In the genomic region with DNA sequence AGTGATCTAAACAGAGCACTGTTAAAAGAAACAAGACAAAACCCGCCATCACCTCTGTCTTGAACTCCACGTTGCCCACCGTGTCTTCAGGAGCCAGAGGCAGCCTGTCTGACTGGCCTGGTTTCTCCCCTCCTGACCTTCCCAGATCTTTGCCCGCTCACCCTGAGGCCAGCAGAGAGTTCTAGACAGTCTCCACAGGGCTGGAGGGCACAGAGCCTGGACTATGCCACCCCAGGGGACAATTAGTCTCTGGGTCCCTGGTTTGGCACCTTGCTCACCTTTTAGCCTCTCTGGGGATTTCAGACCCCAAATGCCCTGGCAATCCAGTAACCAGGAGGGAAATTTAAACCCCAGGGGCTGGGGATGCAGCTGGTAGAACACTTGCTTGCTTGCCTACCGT, we compare ENCODE assay signal across 39 mouse cellular contexts. TPM values are rescaled to one million over a fixed set of nuclear protein-coding genes. Genes with fewer than 3 reads are reported as not detected.
A peak's percentile ranks its signal among the peaks of the same experiment; 100 is the strongest.
DNase-seq lines count a peak whose midpoint lies in the region; ATAC-seq and TF ChIP-seq lines count a peak whose summit lies in the region.
"Had no signal": no experiment of that assay in that cellular context is flagged by ENCODE, and none has a peak within 500 bp of the region (broad histone marks: within the 10 kb centered on the region; RNA-seq: fewer than 3 reads in every experiment).

No protein-coding gene starts in this region.

- ATAC-seq in heart, embryonic 11.5 days (replicated peaks; ENCODE audit: insufficient number of reproducible peaks, low FRiP score, low TSS enrichment) = no peak
- no peak for ATAC-seq in liver, embryonic 12.5 days
- ATAC-seq in midbrain, postnatal 0 days (ENCODE audit: low FRiP score) = no peak
- ATAC-seq: activated CD4-positive, CD25-positive, alpha-beta regulatory T cell, adult 4 months; forebrain, embryonic 15.5 days had no signal

- H3K9me3 ChIP-seq in heart, embryonic 11.5 days (replicated peaks; ENCODE audit: control insufficient read depth, low read length) = no peaks in the 10 kb centered on the region
- H3K9me3 ChIP-seq in liver, embryonic 12.5 days (replicated peaks) = no peaks in the 10 kb centered on the region
- no peaks in the 10 kb centered on the region for H3K9me3 ChIP-seq in midbrain, postnatal 0 days (ENCODE audit: low read length)
- H3K9me3 ChIP-seq: embryonic facial prominence, embryonic 13.5 days; forebrain, embryonic 10.5 days; forebrain, embryonic 15.5 days; hindbrain, embryonic 13.5 days; limb, embryonic 13.5 days; neural tube, embryonic 12.5 days had no signal

- no peaks in the 10 kb centered on the region for H3K36me3 ChIP-seq in heart, embryonic 11.5 days (ENCODE audit: control insufficient read depth, insufficient read depth, low read length)
- no peaks in the 10 kb centered on the region for H3K36me3 ChIP-seq in liver, embryonic 12.5 days
- H3K36me3 ChIP-seq in small intestine, adult 2 months (ENCODE audit: control insufficient read depth, insufficient read depth, low read length) = peaks cover 36% of the 10 kb centered on the region
- no peaks in the 10 kb centered on the region for H3K36me3 ChIP-seq in midbrain, postnatal 0 days (ENCODE audit: insufficient read depth, low read length)
- H3K36me3 ChIP-seq: embryonic facial prominence, embryonic 13.5 days; forebrain, embryonic 10.5 days; forebrain, embryonic 15.5 days; heart, embryonic 12.5 days; hindbrain, embryonic 13.5 days; limb, embryonic 13.5 days; neural tube, embryonic 12.5 days had no signal

- peaks cover 11% of the 10 kb centered on the region for H3K27me3 ChIP-seq in heart, embryonic 11.5 days (ENCODE audit: control insufficient read depth, insufficient read depth, low read length)
- H3K27me3 ChIP-seq in liver, embryonic 12.5 days (replicated peaks) = peaks cover 14% of the 10 kb centered on the region
- H3K27me3 ChIP-seq in small intestine, adult 2 months (ENCODE audit: control insufficient read depth, insufficient read depth, low read length) = no peaks in the 10 kb centered on the region
- no peaks in the 10 kb centered on the region for H3K27me3 ChIP-seq in midbrain, postnatal 0 days (ENCODE audit: insufficient read depth, low read length)
- H3K27me3 ChIP-seq: forebrain, embryonic 15.5 days; neural tube, embryonic 12.5 days had no signal

- no peak overlapping the region for H3K9ac ChIP-seq in heart, embryonic 11.5 days (ENCODE audit: low read depth, low read length)
- H3K9ac ChIP-seq in liver, embryonic 12.5 days = no peak overlapping the region
- no peak overlapping the region for H3K9ac ChIP-seq in midbrain, postnatal 0 days (replicated peaks; ENCODE audit: low read length, poor library complexity, severe bottlenecking)
- H3K9ac ChIP-seq: embryonic facial prominence, embryonic 13.5 days; forebrain, embryonic 15.5 days; heart, embryonic 12.5 days; hindbrain, embryonic 13.5 days; limb, embryonic 13.5 days; lung, embryonic 14.5 days; neural tube, embryonic 12.5 days had no signal

- TF ChIP-seq CTCF in small intestine, adult 2 months (IDR thresholded peaks at IDR 0.05; ENCODE audit: extremely low read depth, insufficient read length, insufficient replicate concordance, low read depth, low read length) = no peak
- no peak for TF ChIP-seq CTCF in midbrain, postnatal 0 days (IDR thresholded peaks at IDR 0.05)

- H3K4me1 ChIP-seq in heart, embryonic 11.5 days (ENCODE audit: control insufficient read depth, insufficient read depth, low read length) = no peaks in the 10 kb centered on the region; the same call in 1 of the 2 replicates
- H3K4me1 ChIP-seq in liver, embryonic 12.5 days = peaks cover 32% of the 10 kb centered on the region
- H3K4me1 ChIP-seq in small intestine, adult 2 months (ENCODE audit: control insufficient read depth, insufficient read depth, insufficient read length, low read length) = peaks cover 26% of the 10 kb centered on the region
- H3K4me1 ChIP-seq in midbrain, postnatal 0 days (ENCODE audit: insufficient read depth, low read length) = no peaks in the 10 kb centered on the region
- H3K4me1 ChIP-seq: embryonic facial prominence, embryonic 13.5 days; limb, embryonic 13.5 days; neural tube, embryonic 12.5 days had no signal

- no peak for TF ChIP-seq POLR2A in small intestine, adult 2 months (IDR thresholded peaks at IDR 0.05; ENCODE audit: low read depth, low read length)

- 69% methylated on average over 5 of the region's 5 CpGs for WGBS in heart, embryonic 11.5 days (ENCODE audit: insufficient replicate concordance)
- 64% methylated on average over 5 of the region's 5 CpGs for WGBS in liver, embryonic 12.5 days (ENCODE audit: insufficient replicate concordance)
- 55% methylated on average over 5 of the region's 5 CpGs for WGBS in small intestine, adult 2 months
- 89% methylated on average over 5 of the region's 5 CpGs for WGBS in midbrain, postnatal 0 days

- peak; percentile 68 for DNase-seq in heart, adult 11 months
- peak; percentile 28 for DNase-seq in kidney, postnatal 10 days
- DNase-seq in kidney, postnatal 4 days = no peak
- no peak for DNase-seq in cerebellum, postnatal 36 days
- DNase-seq in midbrain, postnatal 0 days (ENCODE audit: low spot score) = no peak
- DNase-seq: adrenal gland, adult 8-10 months; cerebellum, adult 11 months; cerebellum, adult 9-10 months; gastrocnemius, postnatal 25 days; heart, adult 18-20 months; heart, postnatal 4 days; lung, embryonic 14.5 days; lung, postnatal 14 days; midbrain, embryonic 14.5 days; right cerebral cortex, adult 18-20 months; right cerebral cortex, postnatal 4 days; thymus, adult 2 months; thymus, postnatal 4 days had no signal

- no peak overlapping the region for H3K4me2 ChIP-seq in heart, embryonic 11.5 days
- H3K4me2 ChIP-seq in liver, embryonic 12.5 days = no peak overlapping the region
- H3K4me2 ChIP-seq in midbrain, postnatal 0 days (ENCODE audit: low read depth, low read length, poor library complexity, severe bottlenecking) = no peak overlapping the region
- H3K4me2 ChIP-seq: embryonic facial prominence, embryonic 13.5 days; forebrain, embryonic 15.5 days; heart, embryonic 12.5 days; hindbrain, embryonic 13.5 days; limb, embryonic 13.5 days; lung, embryonic 14.5 days; neural tube, embryonic 12.5 days had no signal

- H3K27ac ChIP-seq in heart, embryonic 11.5 days (ENCODE audit: low read depth, low read length) = no peak overlapping the region
- peak overlapping the region; percentile 32; the same call in 1 of the 2 replicates for H3K27ac ChIP-seq in liver, embryonic 12.5 days
- H3K27ac ChIP-seq in small intestine, adult 2 months (ENCODE audit: insufficient read depth, low read depth, low read length) = peak overlapping the region; percentile 23; the same call in 1 of the 2 replicates
- no peak overlapping the region for H3K27ac ChIP-seq in midbrain, postnatal 0 days (ENCODE audit: low read depth, low read length)
- H3K27ac ChIP-seq: embryonic facial prominence, embryonic 13.5 days; forebrain, embryonic 10.5 days; forebrain, embryonic 15.5 days; hindbrain, embryonic 13.5 days; limb, embryonic 13.5 days; neural tube, embryonic 12.5 days had no signal

- H3K4me3 ChIP-seq in heart, embryonic 11.5 days (ENCODE audit: low read depth, low read length) = no peak overlapping the region
- no peak overlapping the region for H3K4me3 ChIP-seq in liver, embryonic 12.5 days
- peak overlapping the region; percentile 10; the same call in 1 of the 2 replicates for H3K4me3 ChIP-seq in small intestine, adult 2 months (ENCODE audit: low read depth, low read length)
- H3K4me3 ChIP-seq in midbrain, postnatal 0 days (ENCODE audit: low read depth, low read length) = no peak overlapping the region
- H3K4me3 ChIP-seq: embryonic facial prominence, embryonic 13.5 days; forebrain, embryonic 10.5 days; forebrain, embryonic 15.5 days; heart, embryonic 12.5 days; hindbrain, embryonic 13.5 days; limb, embryonic 13.5 days; neural tube, embryonic 12.5 days had no signal

RNA-seq across cellular contexts. Expression of gene Hnf4a, which starts 30.8 kb away (rescaled TPM):
- 0.04 and 0.56 TPM in 2 replicates for polyA plus RNA-seq in heart, embryonic 11.5 days (2014; fragmentation: Nextera tagmentation; extraction: Ambion mirVana)
- polyA plus RNA-seq in liver, embryonic 12.5 days (2016; fragmentation: Nextera tagmentation; extraction: Ambion mirVana) = 15.1 and 15.4 TPM in 2 replicates
- 179 and 397 TPM in 2 replicates for polyA plus RNA-seq in small intestine, adult 2 months (2012; rRNA removed)
- total RNA-seq in midbrain, postnatal 0 days (2014; rRNA removed) = not detected in 2 replicates
- polyA plus RNA-seq in midbrain, postnatal 0 days (2015; fragmentation: Nextera tagmentation; extraction: Ambion mirVana) = not detected in 2 replicates
- total RNA-seq: CH12.LX; gastrocnemius, postnatal 25 days; heart, adult 18-20 months; heart, postnatal 4 days; layer of hippocampus, adult 8-10 months; layer of hippocampus, postnatal 25 days; left cerebral cortex, adult 8-10 months; left cerebral cortex, postnatal 36 days had no signal
- polyA plus RNA-seq: activated CD4-positive, CD25-positive, alpha-beta regulatory T cell, adult 4 months; C2C12; embryonic facial prominence, embryonic 13.5 days; forebrain, embryonic 10.5 days; forebrain, embryonic 15.5 days; frontal cortex, adult 2 months; heart, postnatal 0 days; limb, embryonic 13.5 days; midbrain, embryonic 14.5 days; neural tube, embryonic 12.5 days had no signal

RNA-seq across cellular contexts. Expression of gene R3hdml, which starts 45.3 kb away (rescaled TPM):
- polyA plus RNA-seq in heart, embryonic 11.5 days (2014; fragmentation: Nextera tagmentation; extraction: Ambion mirVana) = 0.27 TPM in 1 of 2 replicates, not detected in the other
- not detected in 2 replicates for polyA plus RNA-seq in liver, embryonic 12.5 days (2016; fragmentation: Nextera tagmentation; extraction: Ambion mirVana)
- polyA plus RNA-seq in small intestine, adult 2 months (2012; rRNA removed) = 0.11 and 2.7 TPM in 2 replicates
- total RNA-seq in midbrain, postnatal 0 days (2014; rRNA removed) = 0.38 TPM in 2 replicates
- polyA plus RNA-seq in midbrain, postnatal 0 days (2015; fragmentation: Nextera tagmentation; extraction: Ambion mirVana) = 0.21 and 0.70 TPM in 2 replicates
- total RNA-seq: adrenal gland, adult 8-10 months; CH12.LX; common myeloid progenitor, adult 5-6 weeks; gastrocnemius, adult 18-20 months; gastrocnemius, postnatal 25 days; heart, adult 18-20 months; heart, postnatal 4 days; layer of hippocampus, adult 8-10 months; layer of hippocampus, postnatal 25 days; left cerebral cortex, adult 8-10 months; left cerebral cortex, postnatal 36 days had no signal
- polyA plus RNA-seq: activated CD4-positive, CD25-positive, alpha-beta regulatory T cell, adult 4 months; embryonic facial prominence, embryonic 13.5 days; forebrain, embryonic 10.5 days; forebrain, embryonic 15.5 days; heart, embryonic 12.5 days; heart, postnatal 0 days; hindbrain, embryonic 13.5 days; limb, embryonic 13.5 days; lung, embryonic 14.5 days; midbrain, embryonic 14.5 days; neural tube, embryonic 12.5 days had no signal

Comparison
In these comparisons a context has a peak if more than half of its experiments do, and no peak if none do; other contexts are left out.
1. DNase-seq: peak in heart, adult 11 months (single experiment) and kidney, postnatal 10 days (single experiment); none in kidney, postnatal 4 days (0 of 2), cerebellum, postnatal 36 days (0 of 2) and midbrain, postnatal 0 days (single experiment).
2. H3K27ac ChIP-seq: peak in liver, embryonic 12.5 days (single experiment) and small intestine, adult 2 months (single experiment); none in heart, embryonic 11.5 days (single experiment) and midbrain, postnatal 0 days (single experiment).
3. RNA of gene Hnf4a, which starts 30.8 kb away (polyA plus RNA-seq): 179 to 397 TPM in small intestine, adult 2 months; 15.1 to 15.4 TPM in liver, embryonic 12.5 days, 0.04 to 0.56 TPM in heart, embryonic 11.5 days and not detected in midbrain, postnatal 0 days; every median in the first group is over 10 times any median in the second.